Mouse (Mus musculus): Measurements from ENCODE around the gene Sult2b1.

Sult2b1 gene

DNA sequence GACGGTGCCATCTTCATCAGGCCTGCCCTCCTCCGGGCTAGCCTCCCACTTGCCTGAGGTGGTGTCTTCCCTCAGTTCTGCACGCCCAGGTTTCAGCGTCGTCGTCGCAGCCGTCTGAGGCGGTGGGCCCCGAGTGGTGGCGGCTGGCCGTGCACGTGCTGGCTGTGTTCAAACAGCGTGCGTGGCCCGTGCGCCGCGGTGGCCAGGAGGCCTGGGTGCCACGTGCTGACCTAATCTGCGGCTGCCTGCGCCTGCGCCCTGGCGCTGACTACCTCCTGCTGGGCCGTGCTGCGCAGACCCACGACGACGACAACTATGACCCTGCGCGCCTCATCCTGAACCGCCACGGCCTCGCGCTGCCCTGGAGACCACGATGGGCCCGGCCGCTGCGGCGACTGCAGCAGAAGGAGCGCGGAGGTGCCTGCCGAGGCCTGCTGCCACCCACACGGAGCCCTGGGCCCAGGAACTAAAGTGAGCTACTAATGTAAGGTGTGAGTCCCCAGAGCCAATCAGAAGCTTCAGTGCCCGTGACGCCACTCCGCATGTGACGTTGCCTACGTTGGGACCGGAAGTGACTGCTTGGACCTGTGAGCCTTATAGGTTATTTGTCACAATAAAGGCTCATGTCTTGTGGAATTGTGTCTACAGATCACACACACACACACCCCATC lies 90.4 kb downstream of the Sult2b1 start, which contains the start of gene Sec1:
Gene Sec1 (minus strand): TSS at position 482 of the 671 bp plus-strand sequence.
- DNase-seq, result no peak

DNA sequence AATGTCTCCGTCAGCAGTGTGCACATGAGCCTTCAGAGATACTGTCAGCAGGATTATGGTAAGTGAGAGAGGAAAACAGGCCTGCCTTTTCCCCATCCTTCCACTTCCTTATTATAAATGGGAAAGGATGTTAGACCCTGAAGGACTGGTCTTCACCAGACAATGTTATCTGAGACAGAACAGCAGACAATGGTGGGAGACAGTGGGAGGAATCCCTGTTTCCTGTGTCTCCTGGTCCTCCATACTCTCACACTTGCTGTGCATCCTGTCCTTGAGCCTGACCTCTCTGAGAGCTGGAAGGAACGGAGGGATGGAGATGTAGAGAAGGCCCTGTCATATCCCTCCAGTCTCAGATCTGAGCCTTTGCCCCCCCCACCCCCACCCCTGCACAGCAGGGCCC lies 92.1 kb downstream of the Sult2b1 start:
- DNase-seq, result no peak

DNA sequence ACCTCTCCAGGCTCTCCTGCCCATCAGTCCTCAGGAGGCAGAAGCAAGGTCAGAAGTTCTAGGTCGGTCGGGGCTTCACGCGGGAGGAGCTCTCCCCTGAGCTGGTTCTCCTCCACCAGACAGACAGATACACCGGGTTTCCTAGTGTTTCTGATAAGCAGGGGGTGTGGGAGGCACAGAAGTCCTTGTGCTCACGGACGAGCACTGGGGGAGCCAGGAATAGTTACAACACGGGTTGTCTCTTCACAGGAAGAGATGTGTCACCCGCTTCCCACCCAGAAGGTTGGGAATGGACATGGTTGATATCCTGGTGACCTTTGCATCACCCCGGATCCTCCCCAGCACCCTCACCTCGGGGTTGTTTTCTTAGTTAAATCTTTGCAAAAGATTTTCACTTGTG lies 94.7 kb downstream of the Sult2b1 start:
- DNase-seq, result no peak

DNA sequence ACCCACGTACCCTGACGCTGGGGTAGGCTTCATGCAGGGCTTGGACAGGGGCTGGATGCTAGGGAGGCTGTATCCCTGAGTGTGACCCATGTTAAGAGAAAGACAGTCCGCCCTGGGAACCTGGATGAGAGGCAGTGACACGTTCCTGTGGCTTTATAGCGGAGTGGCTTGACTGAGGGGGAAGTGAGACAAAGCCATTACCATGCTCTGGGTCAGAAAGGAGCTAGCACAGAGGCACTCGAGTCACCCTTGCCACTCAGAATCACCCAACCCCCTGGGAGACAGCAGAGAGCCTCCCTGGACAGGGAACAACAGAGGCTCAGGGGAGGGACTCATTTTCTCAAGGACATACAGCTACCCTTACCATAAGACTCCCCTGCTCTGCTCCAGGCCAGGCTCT lies 95.4 kb downstream of the Sult2b1 start:
- DNase-seq, result no peak

DNA sequence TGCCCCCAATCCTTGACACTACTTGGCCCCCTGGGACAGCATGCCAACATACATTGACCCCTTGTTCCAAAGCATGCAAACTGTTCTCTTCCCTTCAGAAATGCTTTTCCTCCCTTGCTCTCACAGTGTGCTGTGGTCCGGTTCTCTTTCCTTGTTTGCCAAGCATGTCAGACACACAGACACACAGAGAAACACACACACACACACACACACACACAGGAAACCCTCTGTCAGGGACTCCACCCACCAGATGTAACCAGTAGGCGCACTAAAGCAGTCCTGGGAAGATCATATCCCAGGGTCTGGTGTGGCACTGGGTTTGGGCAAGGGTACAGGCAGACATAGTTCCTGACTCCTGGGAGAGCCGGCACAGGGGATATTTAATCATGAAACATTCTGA lies 97.6 kb downstream of the Sult2b1 start:
- DNase-seq, result no peak

DNA sequence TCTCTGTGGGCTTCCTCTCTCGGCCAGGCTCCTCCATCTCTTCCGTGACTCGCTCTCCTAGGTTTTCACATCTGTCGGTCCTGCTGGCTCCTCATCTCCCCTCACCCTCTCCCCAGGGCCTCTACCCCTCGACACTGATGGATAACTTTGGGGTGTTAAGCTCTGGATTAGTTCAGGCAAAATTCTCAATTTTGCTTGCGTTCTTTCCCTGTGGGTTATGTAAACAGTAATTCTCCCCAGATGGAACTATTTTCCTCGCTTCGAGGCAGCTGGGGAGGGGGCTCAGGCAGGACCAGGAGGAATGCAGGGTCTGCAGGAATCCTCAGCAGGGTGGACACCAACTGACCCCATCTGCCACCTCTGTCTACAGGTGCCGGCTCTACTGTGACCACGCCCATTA lies 98.7 kb downstream of the Sult2b1 start:
- DNase-seq, result no peak

DNA sequence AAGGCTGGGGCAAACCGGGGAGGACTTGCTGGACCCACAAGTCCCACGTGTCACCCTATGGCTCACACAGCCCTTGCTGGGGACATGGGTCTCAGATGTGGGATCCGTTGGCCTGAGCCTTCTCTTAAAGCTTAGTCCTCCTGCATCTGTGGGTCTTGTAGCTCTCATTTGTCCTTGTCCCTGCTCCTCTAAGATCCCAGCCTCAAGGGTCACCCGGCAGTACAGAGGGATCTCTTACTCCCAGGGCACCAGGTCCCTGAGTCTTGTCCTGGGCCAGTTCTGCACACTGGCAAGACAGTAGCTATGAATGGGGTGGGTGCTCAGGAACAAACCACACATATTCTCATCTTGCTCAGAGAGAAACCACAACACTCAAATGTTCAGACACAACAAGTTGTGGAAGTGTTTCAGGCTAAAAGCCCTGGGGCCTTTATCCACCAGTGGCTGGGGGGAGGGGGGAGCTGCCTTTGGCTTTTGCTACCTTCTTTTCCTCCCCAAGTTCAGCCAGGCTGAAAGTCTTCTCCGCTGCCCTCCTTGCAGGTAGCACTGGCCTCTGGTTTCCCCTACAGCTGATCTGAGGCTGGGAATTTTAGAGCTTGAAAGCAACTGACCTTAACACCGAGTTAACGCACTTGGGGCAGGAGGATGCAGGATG lies 100.9 kb downstream of the Sult2b1 start, which contains the start of gene Ntn5:
Gene Ntn5 (plus strand): TSS at position 627 of the 655 bp plus-strand sequence.
- no peak for DNase-seq

DNA sequence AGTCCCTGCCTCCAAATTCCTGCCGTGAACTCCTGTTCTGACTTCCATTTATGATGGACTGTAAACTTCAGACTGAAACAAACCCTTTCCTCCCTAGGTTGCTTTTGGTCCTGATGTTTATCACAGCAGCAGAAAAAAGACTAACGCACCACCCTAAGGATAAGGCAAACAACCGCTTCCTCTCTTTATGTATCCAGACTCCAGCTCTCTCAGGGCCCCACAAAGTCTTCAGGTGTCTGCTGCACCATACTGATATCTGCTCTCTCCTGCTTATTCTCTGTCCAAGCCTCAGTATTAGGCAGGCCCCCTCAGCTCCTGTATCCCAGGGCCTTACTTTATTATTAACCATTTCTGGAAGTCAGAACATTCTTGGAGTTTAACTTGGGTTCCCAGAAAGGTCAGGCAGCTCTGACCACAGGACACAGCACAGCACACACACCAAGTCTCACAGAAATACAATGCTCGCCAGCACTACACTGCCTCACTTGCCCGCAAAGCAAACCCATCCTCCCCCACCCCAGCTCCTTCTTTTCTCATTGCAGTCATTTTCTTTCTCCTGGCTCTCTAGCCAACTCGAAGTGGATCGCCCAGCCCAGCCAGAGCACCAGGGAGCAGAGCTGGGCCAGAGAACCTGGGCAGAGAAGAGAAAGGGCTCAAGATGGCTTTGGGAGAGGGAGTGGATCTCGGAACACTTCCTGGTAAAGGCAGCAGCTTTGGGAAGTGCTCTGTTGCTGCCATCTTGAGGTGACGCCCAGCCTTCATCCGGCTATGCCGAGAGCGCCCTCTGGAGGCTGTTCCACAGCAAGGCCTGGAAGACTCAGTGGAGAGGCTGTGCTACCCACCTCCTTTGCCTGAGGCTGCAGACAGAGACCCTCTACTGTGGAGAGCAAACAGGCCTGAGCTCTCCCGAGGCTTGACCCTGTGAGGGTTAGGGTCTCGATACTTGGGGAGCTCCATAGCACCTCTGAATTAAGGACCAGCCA lies 102.0 kb downstream of the Sult2b1 start:
- peak; percentile 64 to 85 for DNase-seq

DNA sequence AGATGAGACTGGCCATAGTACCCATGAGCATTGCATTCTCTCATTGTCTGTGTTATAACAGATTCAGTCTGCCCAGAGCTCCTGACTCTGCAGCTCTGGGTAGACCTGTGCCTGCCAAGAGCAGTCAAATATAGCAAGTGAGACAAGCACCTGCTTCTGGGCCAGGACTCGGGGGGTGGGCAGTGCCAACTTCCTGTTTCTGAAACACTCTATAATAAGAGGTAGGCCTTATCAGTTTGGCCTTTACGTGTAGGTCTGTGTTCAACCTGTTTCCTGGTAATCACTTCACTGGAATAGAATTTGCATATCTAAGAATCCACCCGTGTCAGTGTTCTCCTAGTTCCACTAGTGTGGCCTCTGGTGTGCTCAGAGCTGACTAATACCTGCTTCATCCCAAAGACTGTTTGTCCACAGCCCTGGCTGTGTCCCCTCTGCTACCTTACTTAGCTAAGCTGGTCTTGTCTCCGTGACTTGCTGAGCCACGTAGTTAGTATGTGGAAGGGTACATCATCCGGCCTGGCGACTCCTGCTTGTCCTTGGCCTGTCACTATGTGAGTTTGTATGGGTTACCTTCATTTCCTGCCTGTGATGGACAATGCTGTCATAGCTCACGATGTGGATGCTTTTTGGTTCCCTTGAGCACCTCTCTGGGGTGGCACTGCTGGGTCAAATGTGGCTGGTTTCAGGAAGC lies 103.3 kb downstream of the Sult2b1 start:
- peak; percentile 47 to 50 for DNase-seq

Data from spleen, adult 18-20 months (tissue).